Mouse (Mus musculus) ES-CJ7 (cell line): Measurements from ENCODE around the gene Dpf1.
A peak's percentile ranks its signal among the peaks of the same experiment; 100 is the strongest.

Experiments used
- DNase-seq: peaks from one replicate; pipeline ENCODE4 v3.0.0; 2011; ENCODE audit warnings: low read depth, low spot score

The Dpf1 gene

DNA sequence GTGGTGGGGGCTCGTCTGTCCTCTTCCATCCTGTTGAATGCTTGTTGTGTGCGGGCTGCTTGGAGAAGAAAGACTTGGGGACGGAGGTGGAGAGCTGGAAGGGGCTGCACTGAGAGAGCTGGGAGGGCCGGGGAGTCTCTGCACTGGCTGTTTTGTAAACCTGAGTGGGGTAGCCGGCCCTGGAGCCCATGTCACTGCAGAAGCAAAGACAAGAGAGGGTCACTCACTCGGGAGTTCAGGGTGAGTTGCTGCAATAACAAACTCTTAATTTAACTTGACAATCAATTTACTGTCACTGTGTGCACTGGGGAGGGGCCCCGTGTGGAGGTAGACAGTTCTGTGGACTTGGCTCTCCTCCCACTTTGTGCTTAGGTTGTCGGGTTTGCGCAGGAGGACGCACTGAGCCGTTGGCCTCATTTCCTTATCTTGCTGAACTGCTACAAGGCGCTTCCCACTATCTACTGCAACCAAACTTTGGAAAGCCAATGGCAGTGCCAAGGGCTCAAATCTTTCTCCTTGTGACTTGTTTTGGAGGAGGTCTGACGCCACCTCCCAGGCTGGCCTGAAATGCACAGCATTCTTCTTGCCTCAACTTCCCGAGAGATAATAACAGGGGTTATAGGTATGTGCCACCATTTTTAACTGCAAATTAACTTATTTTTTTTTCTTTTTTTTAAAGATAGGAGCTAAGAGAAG is 35.4 kb downstream of the Dpf1 start:
- DNase-seq = no peak

DNA sequence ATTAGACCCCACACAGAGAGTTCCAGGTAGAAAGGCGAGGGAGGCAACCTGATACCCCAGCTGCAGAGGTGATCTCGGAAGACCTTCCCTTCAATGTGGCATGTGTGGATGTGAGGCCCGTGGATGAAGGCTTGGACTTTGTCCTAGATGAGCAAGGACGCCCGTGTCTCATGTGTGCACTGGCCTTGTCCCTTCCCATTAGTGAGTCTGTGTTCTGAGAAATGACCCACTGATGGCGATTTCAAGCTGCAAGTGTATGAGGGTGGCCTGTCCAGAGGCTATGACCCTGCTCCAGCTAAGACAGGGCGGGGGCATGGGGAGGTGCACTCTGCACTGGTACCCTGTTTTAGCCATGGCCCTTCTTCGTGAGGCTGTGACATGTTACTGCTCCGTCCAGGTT is 36.5 kb downstream of the Dpf1 start:
- no peak for DNase-seq

- DNase-seq = no peak
These were observed 37.1 kb downstream of the Dpf1 start for GRCm38 (mm10) chr7:29340838-29341237.

- peak; percentile 24 for DNase-seq
These were observed 38.0 kb downstream of the Dpf1 start for GRCm38 (mm10) chr7:29341722-29342121.

GRCm38 (mm10) chr7:29342489-29343092 is 38.8 kb downstream of the Dpf1 start:
- DNase-seq = peak; percentile 51

GRCm38 (mm10) chr7:29343746-29344145 is 40.0 kb downstream of the Dpf1 start:
- DNase-seq = no peak

GRCm38 (mm10) chr7:29345534-29345933 is 41.8 kb downstream of the Dpf1 start:
- DNase-seq = no peak

DNA sequence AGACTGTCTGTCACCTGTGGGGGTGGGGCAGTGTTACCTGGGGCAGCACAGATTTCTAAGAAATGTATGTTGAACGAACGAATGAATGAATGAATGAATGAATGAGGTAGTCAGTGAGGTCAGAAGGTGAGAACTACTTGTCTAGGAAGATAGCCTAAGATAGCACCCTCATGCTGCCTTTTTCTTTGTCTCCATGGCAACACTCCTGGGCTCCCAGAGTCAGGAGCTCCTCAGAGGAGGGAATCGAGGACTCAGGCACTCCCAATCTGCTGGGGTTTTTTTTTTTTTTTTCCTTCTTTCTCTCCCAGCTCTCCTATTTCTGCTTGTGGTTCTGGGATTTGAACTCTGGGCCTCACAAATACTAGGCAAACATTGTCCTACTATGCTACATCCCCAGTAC is 42.5 kb downstream of the Dpf1 start:
- no peak for DNase-seq

DNA sequence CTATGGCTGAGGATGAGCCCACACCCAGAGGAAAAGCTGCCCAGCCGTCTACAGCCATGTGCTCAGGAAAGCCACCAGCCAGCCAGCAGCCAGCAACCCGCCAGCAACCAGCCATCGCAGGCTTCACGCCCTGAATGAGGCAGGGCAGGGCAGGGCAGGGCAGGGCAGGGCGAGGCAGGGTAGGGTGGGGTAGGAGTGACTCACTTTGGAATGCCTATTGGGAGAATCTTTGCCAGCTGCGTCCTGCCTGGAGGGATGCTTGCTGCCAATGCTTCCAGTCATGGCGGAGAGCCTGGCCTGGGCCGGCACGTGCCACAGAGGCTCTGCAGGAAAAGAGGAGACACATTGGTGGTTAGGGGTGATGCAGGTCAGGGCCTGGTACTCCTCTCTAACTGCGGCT is 46.7 kb downstream of the Dpf1 start:
- DNase-seq = peak; percentile 24

- no peak for DNase-seq
These were observed 48.5 kb downstream of the Dpf1 start for GRCm38 (mm10) chr7:29352246-29352645.

DNA sequence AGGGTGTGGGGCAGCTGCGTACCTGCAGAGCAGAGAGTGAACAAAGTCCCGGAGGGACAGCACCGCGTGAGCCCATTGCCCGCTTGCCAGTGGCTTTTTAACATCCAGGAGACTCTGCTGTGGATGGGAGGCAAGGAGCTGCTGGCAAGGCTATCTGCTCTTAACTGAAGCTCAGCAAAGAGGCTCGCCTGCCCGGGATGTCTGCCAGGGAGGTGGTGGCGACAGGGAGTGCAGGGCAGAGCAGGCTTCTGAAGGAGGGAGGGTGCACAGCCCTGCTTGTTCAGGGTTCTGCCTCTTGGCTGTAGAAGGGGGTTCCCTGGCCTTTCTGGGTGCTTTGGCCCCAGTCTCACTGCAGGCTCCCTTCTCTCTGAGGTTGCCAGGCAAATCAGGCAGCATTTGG is 50.4 kb downstream of the Dpf1 start:
- DNase-seq = no peak

DNA sequence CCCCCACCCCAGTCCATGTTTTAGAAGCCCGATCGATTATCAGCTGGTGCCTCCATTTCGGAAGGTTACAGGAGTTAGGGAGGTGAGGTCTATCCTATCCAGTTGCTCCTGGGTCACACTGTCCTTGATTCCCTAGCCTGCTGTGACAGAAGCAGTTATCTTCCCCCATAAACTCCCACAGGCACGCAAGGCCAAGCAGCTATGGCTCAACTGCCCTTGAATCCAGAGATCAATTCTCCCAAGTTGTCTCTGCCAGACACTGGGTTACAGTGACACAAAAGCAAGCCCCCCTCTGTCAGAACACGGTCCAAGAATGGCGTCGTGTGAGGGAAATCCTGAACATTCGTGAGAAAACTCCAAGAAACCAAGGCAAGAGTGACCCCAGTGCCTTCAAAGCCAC is 51.7 kb downstream of the Dpf1 start:
- no peak for DNase-seq

DNA sequence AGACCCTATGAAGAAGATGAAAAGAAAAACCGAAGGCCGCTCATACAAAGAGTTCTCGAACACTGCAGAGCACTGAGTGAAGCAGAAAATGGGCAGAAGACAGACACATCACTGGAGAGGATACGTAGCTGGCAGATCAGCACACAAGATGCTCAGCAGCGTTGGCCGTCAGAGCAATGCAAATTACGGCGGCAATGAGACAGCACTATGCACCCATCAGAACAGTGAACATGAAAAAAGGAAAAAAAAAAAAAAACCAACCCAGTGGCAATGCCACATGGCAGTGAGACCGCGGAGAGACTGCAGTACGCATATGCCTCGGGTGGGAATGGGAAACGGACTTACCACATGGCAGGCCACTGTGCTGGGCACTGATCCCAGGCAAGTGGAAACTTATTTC is 57.7 kb downstream of the Dpf1 start:
- no peak for DNase-seq

- DNase-seq = peak; percentile 64
These were observed 60.3 kb downstream of the Dpf1 start for GRCm38 (mm10) chr7:29364052-29364451.

GRCm38 (mm10) chr7:29367166-29368003 is 63.6 kb downstream of the Dpf1 start:
- DNase-seq = peak; percentile 53
